ENCODE assay signal across 31 mouse cellular contexts in genomic region chr13:41252141-41252540, GRCm38 (mm10). TPM values are rescaled to one million over a fixed set of nuclear protein-coding genes. Genes with fewer than 3 reads are reported as not detected.
DNase-seq lines count a peak whose midpoint lies in the region; ATAC-seq and TF ChIP-seq lines count a peak whose summit lies in the region.
"Had no signal": no experiment of that assay in that cellular context is flagged by ENCODE, and none has a peak within 500 bp of the region (broad histone marks: within the 10 kb centered on the region; RNA-seq: fewer than 3 reads in every experiment).

No protein-coding gene starts in this region.

- 72% methylated on average over 6 of the region's 6 CpGs for WGBS in heart, embryonic 13.5 days
- WGBS in heart, embryonic 10.5 days: 77% methylated on average over 6 of the region's 6 CpGs
- WGBS in lung, embryonic 14.5 days: 51% methylated on average over 6 of the region's 6 CpGs
- 67% methylated on average over 6 of the region's 6 CpGs for WGBS in small intestine, adult 2 months

- H3K9ac ChIP-seq in heart, embryonic 13.5 days: 0 out of 2 replicates have a peak overlapping the region, but pooled peaks have one; percentile 5
- H3K9ac ChIP-seq in lung, embryonic 14.5 days: no peak overlapping the region
- H3K9ac ChIP-seq: embryonic facial prominence, embryonic 15.5 days; hindbrain, embryonic 15.5 days had no signal

- no peaks in the 10 kb centered on the region for H3K9me3 ChIP-seq in heart, embryonic 13.5 days
- no peaks in the 10 kb centered on the region for H3K9me3 ChIP-seq in heart, embryonic 10.5 days
- no peaks in the 10 kb centered on the region for H3K9me3 ChIP-seq in lung, embryonic 14.5 days (ENCODE audit: low read depth, low read length)
- H3K9me3 ChIP-seq: embryonic facial prominence, embryonic 15.5 days; G1E; hindbrain, embryonic 15.5 days; limb, embryonic 10.5 days; midbrain, embryonic 10.5 days had no signal

- no peak for DNase-seq in heart, embryonic 10.5 days (ENCODE audit: low spot score)
- no peak for DNase-seq in lung, embryonic 14.5 days
- DNase-seq in lung, postnatal 4 days: no peak
- DNase-seq in Muller cell, postnatal 12 days (ENCODE audit: inconsistent ontology term): no peak
- DNase-seq: adrenal gland, postnatal 36 days; cerebellum, adult 11-12 months; cerebellum, postnatal 14 days; heart, postnatal 36 days; kidney, adult 8-10 months; kidney, postnatal 25 days; retina, postnatal 1 day; right cerebral cortex, postnatal 4 days; thymus, adult 2 months had no signal

- H3K36me3 ChIP-seq in heart, embryonic 13.5 days: no peaks in the 10 kb centered on the region
- no peaks in the 10 kb centered on the region for H3K36me3 ChIP-seq in heart, embryonic 10.5 days
- no peaks in the 10 kb centered on the region for H3K36me3 ChIP-seq in lung, embryonic 14.5 days (ENCODE audit: insufficient read depth)
- no peaks in the 10 kb centered on the region for H3K36me3 ChIP-seq in small intestine, adult 2 months (ENCODE audit: control insufficient read depth, insufficient read depth, low read length)
- H3K36me3 ChIP-seq: embryonic facial prominence, embryonic 15.5 days; hindbrain, embryonic 15.5 days; limb, embryonic 10.5 days; midbrain, embryonic 10.5 days had no signal

- no peak overlapping the region for H3K4me3 ChIP-seq in heart, embryonic 13.5 days
- H3K4me3 ChIP-seq in heart, embryonic 10.5 days: no peak overlapping the region
- no peak overlapping the region for H3K4me3 ChIP-seq in lung, embryonic 14.5 days (ENCODE audit: low read depth, low read length)
- H3K4me3 ChIP-seq in cortical plate, adult 2 months (ENCODE audit: insufficient read depth, low read length): peak overlapping the region; percentile 97; the same call in 1 of the 2 replicates
- no peak overlapping the region for H3K4me3 ChIP-seq in small intestine, adult 2 months (ENCODE audit: low read depth, low read length)
- H3K4me3 ChIP-seq: embryonic facial prominence, embryonic 15.5 days; hindbrain, embryonic 15.5 days; limb, embryonic 10.5 days; midbrain, embryonic 10.5 days had no signal

- no peak for ATAC-seq in heart, embryonic 13.5 days (ENCODE audit: extremely low read depth, insufficient number of reproducible peaks, low FRiP score, low TSS enrichment)
- ATAC-seq in lung, embryonic 14.5 days (ENCODE audit: insufficient read depth): no peak
- no peak for ATAC-seq in megakaryocyte-erythroid progenitor cell, adult 5-6 weeks (replicated peaks; ENCODE audit: low FRiP score, low TSS enrichment, poor library complexity, severe bottlenecking)
- ATAC-seq: CD4-positive, CD25-positive, alpha-beta regulatory T cell, adult 4 months had no signal

- H3K27me3 ChIP-seq in heart, embryonic 13.5 days (replicated peaks): no peaks in the 10 kb centered on the region
- no peaks in the 10 kb centered on the region for H3K27me3 ChIP-seq in heart, embryonic 10.5 days (ENCODE audit: insufficient read depth, poor library complexity, severe bottlenecking)
- H3K27me3 ChIP-seq in lung, embryonic 14.5 days (ENCODE audit: insufficient read depth, low read length): no peaks in the 10 kb centered on the region
- H3K27me3 ChIP-seq in small intestine, adult 2 months (ENCODE audit: control insufficient read depth, insufficient read depth, low read length): no peaks in the 10 kb centered on the region
- H3K27me3 ChIP-seq: embryonic facial prominence, embryonic 15.5 days; hindbrain, embryonic 15.5 days had no signal

- peaks cover 23% of the 10 kb centered on the region for H3K4me1 ChIP-seq in heart, embryonic 13.5 days
- H3K4me1 ChIP-seq in heart, embryonic 10.5 days: peaks cover 19% of the 10 kb centered on the region
- H3K4me1 ChIP-seq in lung, embryonic 14.5 days (ENCODE audit: insufficient read depth): 0 out of 2 replicates have a peak, but pooled peaks cover 3% of the 10 kb centered on the region
- no peaks in the 10 kb centered on the region; the same call in 1 of the 2 replicates for H3K4me1 ChIP-seq in cortical plate, adult 2 months (ENCODE audit: control insufficient read depth, insufficient read depth, low read length)
- peaks cover 6% of the 10 kb centered on the region; the same call in 1 of the 2 replicates for H3K4me1 ChIP-seq in small intestine, adult 2 months (ENCODE audit: control insufficient read depth, insufficient read depth, insufficient read length, low read length)

- no peak overlapping the region for H3K27ac ChIP-seq in heart, embryonic 13.5 days (replicated peaks)
- no peak overlapping the region for H3K27ac ChIP-seq in heart, embryonic 10.5 days
- peak overlapping the region; percentile 20; the same call in 1 of the 2 replicates for H3K27ac ChIP-seq in lung, embryonic 14.5 days (ENCODE audit: low read depth)
- no peak overlapping the region for H3K27ac ChIP-seq in cortical plate, adult 2 months (ENCODE audit: insufficient read depth, low read length)
- peak overlapping the region; percentile 10; the same call in 1 of the 2 replicates for H3K27ac ChIP-seq in small intestine, adult 2 months (ENCODE audit: insufficient read depth, low read depth, low read length)
- H3K27ac ChIP-seq: embryonic facial prominence, embryonic 15.5 days; hindbrain, embryonic 15.5 days; limb, embryonic 10.5 days; midbrain, embryonic 10.5 days had no signal

- no peak for TF ChIP-seq POLR2A in cortical plate, adult 2 months (IDR thresholded peaks at IDR 0.05; ENCODE audit: extremely low read depth, insufficient read depth, low read length)
- TF ChIP-seq POLR2A in small intestine, adult 2 months (IDR thresholded peaks at IDR 0.05; ENCODE audit: low read depth, low read length): no peak

- no peak for TF ChIP-seq CTCF in lung, embryonic 14.5 days (IDR thresholded peaks at IDR 0.05; ENCODE audit: low read depth)
- no peak for TF ChIP-seq CTCF in cortical plate, adult 2 months (IDR thresholded peaks at IDR 0.05; ENCODE audit: extremely low read depth, insufficient read depth, low read length)
- no peak for TF ChIP-seq CTCF in small intestine, adult 2 months (IDR thresholded peaks at IDR 0.05; ENCODE audit: extremely low read depth, insufficient read length, insufficient replicate concordance, low read depth, low read length)

- H3K4me2 ChIP-seq in heart, embryonic 13.5 days: no peak overlapping the region
- peak overlapping the region; percentile 20; the same call in 1 of the 2 replicates for H3K4me2 ChIP-seq in lung, embryonic 14.5 days
- H3K4me2 ChIP-seq: embryonic facial prominence, embryonic 15.5 days; hindbrain, embryonic 15.5 days had no signal

RNA-seq across cellular contexts. Expression of gene Smim13, which starts 2.5 kb away (rescaled TPM):
- polyA plus RNA-seq in heart, embryonic 13.5 days (2015; fragmentation: Nextera tagmentation; extraction: Ambion mirVana): 8.7 and 9.8 TPM in 2 replicates
- 11.4 TPM in 2 replicates for polyA plus RNA-seq in heart, embryonic 10.5 days (2016; fragmentation: Nextera tagmentation; extraction: Ambion mirVana)
- 11.9 and 12.0 TPM in 2 replicates for polyA plus RNA-seq in lung, embryonic 14.5 days (2014; fragmentation: Nextera tagmentation; extraction: Ambion mirVana)
- 121 and 125 TPM in 2 replicates for polyA plus RNA-seq in cortical plate, adult 2 months (2012; rRNA removed)
- 1.8 and 1.9 TPM in 2 replicates for polyA plus RNA-seq in small intestine, adult 2 months (2012; rRNA removed)
- 24.5 and 26.4 TPM in 2 replicates for total RNA-seq in megakaryocyte-erythroid progenitor cell, adult 5-6 weeks (2014; fragmentation: Nextera tagmentation)
- total RNA-seq in megakaryocyte-erythroid progenitor cell, adult 5-6 weeks (2017): 23.5 and 28.6 TPM in 2 replicates

RNA-seq across cellular contexts. Expression of gene Gm17364, which starts 21.6 kb away (rescaled TPM):
- polyA plus RNA-seq in heart, embryonic 13.5 days (2015; fragmentation: Nextera tagmentation; extraction: Ambion mirVana): not detected in 2 replicates
- not detected in 2 replicates for polyA plus RNA-seq in heart, embryonic 10.5 days (2016; fragmentation: Nextera tagmentation; extraction: Ambion mirVana)
- polyA plus RNA-seq in lung, embryonic 14.5 days (2014; fragmentation: Nextera tagmentation; extraction: Ambion mirVana): not detected in 2 replicates
- not detected in 2 replicates for polyA plus RNA-seq in cortical plate, adult 2 months (2012; rRNA removed)
- polyA plus RNA-seq in small intestine, adult 2 months (2012; rRNA removed): not detected in 2 replicates
- not detected in 2 replicates for total RNA-seq in megakaryocyte-erythroid progenitor cell, adult 5-6 weeks (2014; fragmentation: Nextera tagmentation)
- not detected in 2 replicates for total RNA-seq in megakaryocyte-erythroid progenitor cell, adult 5-6 weeks (2017)
- total RNA-seq: adrenal gland, postnatal 36 days; G1E; gastrocnemius, adult 18-20 months; heart, postnatal 36 days; layer of hippocampus, adult 8-10 months; left cerebral cortex, adult 18-20 months; monocyte, adult 5-6 weeks had no signal
- polyA plus RNA-seq: CD4-positive, CD25-positive, alpha-beta regulatory T cell, adult 4 months; embryonic facial prominence, embryonic 15.5 days; forebrain, embryonic 11.5 days; G1E; gonadal fat pad, adult 2 months; heart, embryonic 14.5 days; hindbrain, embryonic 15.5 days; limb, embryonic 10.5 days; midbrain, embryonic 10.5 days; neural tube, embryonic 11.5 days; thymus, adult 2 months had no signal

RNA-seq across cellular contexts. Expression of gene Elovl2, which starts 31.9 kb away (rescaled TPM):
- 1.5 and 2.1 TPM in 2 replicates for polyA plus RNA-seq in heart, embryonic 13.5 days (2015; fragmentation: Nextera tagmentation; extraction: Ambion mirVana)
- 4.1 and 15.5 TPM in 2 replicates for polyA plus RNA-seq in heart, embryonic 10.5 days (2016; fragmentation: Nextera tagmentation; extraction: Ambion mirVana)
- polyA plus RNA-seq in lung, embryonic 14.5 days (2014; fragmentation: Nextera tagmentation; extraction: Ambion mirVana): 4.4 and 5.4 TPM in 2 replicates
- polyA plus RNA-seq in cortical plate, adult 2 months (2012; rRNA removed): 11.9 and 12.6 TPM in 2 replicates
- 0.05 and 0.08 TPM in 2 replicates for polyA plus RNA-seq in small intestine, adult 2 months (2012; rRNA removed)
- total RNA-seq in megakaryocyte-erythroid progenitor cell, adult 5-6 weeks (2014; fragmentation: Nextera tagmentation): not detected in 2 replicates
- not detected in 2 replicates for total RNA-seq in megakaryocyte-erythroid progenitor cell, adult 5-6 weeks (2017)
- total RNA-seq: monocyte, adult 5-6 weeks had no signal
- polyA plus RNA-seq: CD4-positive, CD25-positive, alpha-beta regulatory T cell, adult 4 months; G1E had no signal

Comparison
In these comparisons a context has a peak if more than half of its experiments do, and no peak if none do; other contexts are left out.
1. H3K27ac ChIP-seq: peak in lung, embryonic 14.5 days (single experiment) and small intestine, adult 2 months (single experiment); none in heart, embryonic 13.5 days (single experiment), heart, embryonic 10.5 days (single experiment) and cortical plate, adult 2 months (single experiment).